Mouse (Mus musculus) forebrain, postnatal 0 days (tissue): ENCODE results near the gene Grk5. TPM values are rescaled to one million over a fixed set of nuclear protein-coding genes. Genes with fewer than 3 reads are reported as not detected.
A peak's percentile ranks its signal among the peaks of the same experiment; 100 is the strongest.

Experiments
- ATAC-seq: fragments of 200-750 bp; cut with Nextera tagmentation; 2 replicates; pipeline ENCODE4 v1.8.0; 2017; ENCODE audit warnings: mild to moderate bottlenecking, moderate library complexity
- DNase-seq: peaks from one replicate; pipeline ENCODE4 v3.0.0-alpha.2; 2015
- H3K27ac ChIP-seq: fragments of 300-500 bp; sonication (generic); 2 replicates; pipeline ENCODE4 v1.5.1; 2014; ENCODE audit warnings: low read depth, mild to moderate bottlenecking, antibody characterized with exemption, low read length, moderate library complexity, mixed read lengths
- H3K27me3 ChIP-seq: fragments of 300-500 bp; sonication (generic); 2 replicates; pipeline ENCODE4 v1.6.1; 2014; ENCODE audit warnings: mild to moderate bottlenecking, low read length, mixed read lengths; ENCODE audit not compliant: insufficient read depth
- H3K36me3 ChIP-seq: fragments of 300-500 bp; sonication (generic); 2 replicates; pipeline ENCODE4 v1.6.1; 2014; ENCODE audit warnings: mild to moderate bottlenecking, moderate library complexity; ENCODE audit not compliant: insufficient read depth
- H3K4me1 ChIP-seq: fragments of 300-500 bp; sonication (generic); 2 replicates; pipeline ENCODE4 v1.6.1; 2014; ENCODE audit warnings: antibody characterized with exemption; ENCODE audit not compliant: insufficient read depth
- H3K4me2 ChIP-seq: fragments of 300-500 bp; sonication (generic); 2 replicates; pipeline ENCODE4 v1.6.1; 2014; ENCODE audit warnings: low read depth, mild to moderate bottlenecking, moderate library complexity
- H3K4me3 ChIP-seq: fragments of 300-500 bp; sonication (generic); 2 replicates; pipeline ENCODE4 v1.5.1; 2014; ENCODE audit warnings: low read depth, low read length, mixed read lengths
- H3K9ac ChIP-seq: fragments of 300-500 bp; sonication (generic); 2 replicates; pipeline ENCODE4 v1.6.1; 2014; ENCODE audit warnings: mild to moderate bottlenecking
- H3K9me3 ChIP-seq: fragments of 300-500 bp; sonication (generic); 2 replicates; pipeline ENCODE4 v1.6.1; 2016; ENCODE audit warnings: low read length
- CTCF ChIP-seq: sonication (generic); IDR thresholded peaks from 2 replicates; pipeline ENCODE4 v1.5.1; 2016; ENCODE audit warnings: antibody characterized with exemption, control low read depth, low read depth
- WGBS: fragments of 180-500 bp; shearing (Covaris S2); extraction: QIAGEN DNeasy Blood & Tissue Kit; methylation state at CpG from one replicate; pipeline ENCODE4 v1.1.7; 2014; 5-methylcytosine and 5-hydroxymethylcytosine counted together
- polyA plus RNA-seq: library from polyadenylated mRNA; unstranded; fragments of >200 nt; fragmentation: Nextera tagmentation; extraction: Ambion mirVana; gene quantifications from 2 replicates; pipeline ENCODE4 v1.2.1, GENCODE M21; 2015
- total RNA-seq: library from RNA; depleted of rRNA; stranded (reverse); fragments of >200 nt; gene quantifications from 2 replicates; pipeline ENCODE4 v1.2.3, GENCODE M21; 2014; rRNA removed

Grk5 gene
- total and polyA plus RNA-seq, 2 experiments from 2014 or later, result 1.3 to 10.4 TPM

DNA sequence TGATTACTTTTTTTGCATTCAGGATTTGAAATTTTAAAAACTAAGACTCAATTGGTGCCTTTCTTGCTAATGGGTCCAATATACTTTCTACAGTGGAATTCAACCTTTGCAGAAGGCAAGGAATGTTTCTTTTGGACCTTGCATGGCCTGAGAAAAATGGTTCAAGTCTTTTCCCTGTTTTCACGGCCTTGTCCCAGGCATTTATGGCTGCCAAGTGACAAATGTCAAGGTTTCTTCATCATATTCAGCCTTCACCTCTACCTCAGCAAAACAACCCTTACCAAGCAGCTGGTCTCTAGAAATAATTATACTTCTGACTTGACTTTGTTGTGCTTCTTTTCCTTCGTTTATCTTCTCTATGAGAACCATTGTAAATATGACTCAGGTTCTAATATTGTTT is 207.2 kb downstream of the Grk5 start:
- ATAC-seq (no peak), DNase-seq (no peak)
- no peaks in the 10 kb centered on the region for H3K4me1 ChIP-seq
- no peak overlapping the region for H3K9ac ChIP-seq
- H3K4me3 ChIP-seq, result no peak overlapping the region
- H3K9me3 ChIP-seq, result no peaks in the 10 kb centered on the region
- WGBS, result 86% methylated on average over 2 of the region's 2 CpGs
- H3K27ac ChIP-seq, result no peak overlapping the region
- H3K36me3 ChIP-seq, result peaks cover 1% of the 10 kb centered on the region; the same call in 1 of the 2 replicates
- H3K27me3 ChIP-seq, result no peaks in the 10 kb centered on the region
- no peak overlapping the region for H3K4me2 ChIP-seq
- no peak for TF ChIP-seq CTCF

DNA sequence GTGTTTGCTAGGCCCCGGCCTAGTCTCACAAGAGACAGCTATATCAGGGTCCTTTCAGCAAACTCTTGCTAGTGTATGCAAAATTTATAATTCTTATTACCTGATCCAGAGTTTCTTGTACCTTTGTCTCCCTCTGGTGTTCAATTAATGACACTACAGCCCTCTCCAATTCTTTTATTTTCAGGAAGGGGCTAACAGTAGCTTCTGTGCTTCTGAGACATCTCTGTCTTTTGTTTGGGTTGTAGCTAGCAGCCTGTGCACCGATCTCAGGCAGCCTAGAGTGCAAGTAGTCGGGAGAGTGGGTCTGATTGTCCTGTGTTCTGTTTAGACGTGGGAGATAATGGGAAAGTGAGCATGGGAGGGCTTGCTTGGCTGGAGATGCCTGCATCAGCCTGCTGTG is 208.2 kb downstream of the Grk5 start:
- DNase-seq, result peak; percentile 56
- H3K27me3 ChIP-seq, result no peaks in the 10 kb centered on the region
- H3K4me3 ChIP-seq, result no peak overlapping the region
- no peaks in the 10 kb centered on the region for H3K9me3 ChIP-seq
- H3K4me2 ChIP-seq, result no peak overlapping the region
- no peak overlapping the region for H3K27ac ChIP-seq
- no peak for ATAC-seq
- H3K4me1 ChIP-seq, result no peaks in the 10 kb centered on the region
- WGBS, result 20% methylated on average over 4 of the region's 4 CpGs
- no peak overlapping the region for H3K9ac ChIP-seq
- peak; percentile 73 for TF ChIP-seq CTCF
- H3K36me3 ChIP-seq, result no peaks in the 10 kb centered on the region; the same call in 1 of the 2 replicates

DNA sequence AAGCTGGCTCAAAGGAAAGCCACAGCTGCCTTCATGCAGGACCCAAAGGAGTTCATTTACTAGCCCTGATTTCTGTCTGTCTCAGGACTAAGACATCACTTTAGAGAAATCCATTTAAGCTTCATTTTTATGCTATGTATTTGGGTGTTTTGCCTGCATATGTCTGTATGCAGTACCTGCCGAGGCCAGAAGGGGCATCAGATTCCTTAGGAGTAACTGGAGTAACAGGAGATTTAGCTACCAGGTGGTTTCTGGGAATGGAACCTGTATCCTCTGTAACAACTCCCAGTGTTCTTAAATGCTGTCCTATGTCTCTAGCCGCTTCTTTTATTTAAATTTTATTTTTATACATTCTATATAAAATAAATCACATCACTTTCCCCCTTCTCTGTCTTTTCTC is 220.6 kb downstream of the Grk5 start:
- Histone ChIP-seq H3K27me3 (no peaks in the 10 kb centered on the region), H3K36me3 (0 out of 2 replicates have a peak, but pooled peaks cover 2% of the 10 kb centered on the region), H3K4me2 (no peak overlapping the region), H3K4me1 (no peaks in the 10 kb centered on the region), H3K9me3 (0 out of 2 replicates have a peak, but pooled peaks cover 7% of the 10 kb centered on the region), H3K27ac (no peak overlapping the region), H3K4me3 (no peak overlapping the region), H3K9ac (no peak overlapping the region)
- DNase-seq (no peak), ATAC-seq (no peak)
- no peak for TF ChIP-seq CTCF
- WGBS, result 64% methylated on average over 2 of the region's 2 CpGs

DNA sequence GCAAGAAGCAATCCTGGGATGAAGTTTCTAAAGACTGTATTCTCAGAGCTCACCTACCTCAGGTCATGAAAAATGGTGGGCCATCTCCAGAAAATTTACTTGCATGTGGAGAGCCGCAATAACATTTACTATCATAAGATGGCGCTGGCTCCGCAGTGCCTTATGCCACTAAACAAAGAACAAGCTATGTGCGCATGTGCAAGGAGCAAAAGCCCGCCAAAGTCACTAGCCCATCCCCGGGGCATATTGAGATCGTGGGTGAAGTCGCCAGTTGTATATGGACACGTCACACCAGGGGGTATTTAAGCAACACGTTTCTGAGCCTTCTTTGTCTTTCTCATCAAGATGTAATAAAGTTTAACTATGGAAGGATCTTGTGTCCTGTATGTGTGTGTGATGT is 241.5 kb downstream of the Grk5 start:
- no peak for TF ChIP-seq CTCF
- Histone ChIP-seq H3K9me3 (no peaks in the 10 kb centered on the region), H3K4me3 (no peak overlapping the region), H3K27me3 (no peaks in the 10 kb centered on the region), H3K9ac (no peak overlapping the region), H3K36me3 (no peaks in the 10 kb centered on the region), H3K4me1 (no peaks in the 10 kb centered on the region), H3K27ac (no peak overlapping the region), H3K4me2 (no peak overlapping the region)
- DNase-seq (no peak), ATAC-seq (no peak)
- WGBS, result 91% methylated on average over 10 of the region's 10 CpGs

DNA sequence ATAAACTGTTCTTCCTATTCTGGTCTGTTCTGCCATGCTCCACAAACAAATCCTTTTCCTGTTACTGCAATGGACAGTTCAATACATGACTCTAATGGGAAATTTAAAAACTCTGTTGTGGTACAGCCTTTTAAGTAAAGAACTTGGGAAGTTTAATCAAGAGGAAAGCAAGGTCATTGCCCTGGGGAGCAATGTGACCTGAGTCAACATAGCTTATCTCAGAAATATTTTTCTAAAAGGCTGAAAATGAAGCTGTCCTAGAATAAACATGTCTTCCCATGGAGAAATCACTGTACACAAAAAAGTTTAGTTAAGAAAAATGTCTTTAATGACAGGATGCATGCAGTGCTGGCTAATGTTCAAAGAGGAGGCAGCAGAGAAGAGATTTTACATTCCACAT is 249.1 kb downstream of the Grk5 start:
- no peaks in the 10 kb centered on the region for H3K36me3 ChIP-seq
- H3K4me1 ChIP-seq, result 0 out of 2 replicates have a peak, but pooled peaks cover 2% of the 10 kb centered on the region
- no peak overlapping the region for H3K4me2 ChIP-seq
- no peak overlapping the region for H3K9ac ChIP-seq
- ATAC-seq, result no peak
- H3K9me3 ChIP-seq, result no peaks in the 10 kb centered on the region
- H3K4me3 ChIP-seq, result no peak overlapping the region
- no peak for TF ChIP-seq CTCF
- DNase-seq, result no peak
- no peaks in the 10 kb centered on the region for H3K27me3 ChIP-seq
- no peak overlapping the region for H3K27ac ChIP-seq

DNA sequence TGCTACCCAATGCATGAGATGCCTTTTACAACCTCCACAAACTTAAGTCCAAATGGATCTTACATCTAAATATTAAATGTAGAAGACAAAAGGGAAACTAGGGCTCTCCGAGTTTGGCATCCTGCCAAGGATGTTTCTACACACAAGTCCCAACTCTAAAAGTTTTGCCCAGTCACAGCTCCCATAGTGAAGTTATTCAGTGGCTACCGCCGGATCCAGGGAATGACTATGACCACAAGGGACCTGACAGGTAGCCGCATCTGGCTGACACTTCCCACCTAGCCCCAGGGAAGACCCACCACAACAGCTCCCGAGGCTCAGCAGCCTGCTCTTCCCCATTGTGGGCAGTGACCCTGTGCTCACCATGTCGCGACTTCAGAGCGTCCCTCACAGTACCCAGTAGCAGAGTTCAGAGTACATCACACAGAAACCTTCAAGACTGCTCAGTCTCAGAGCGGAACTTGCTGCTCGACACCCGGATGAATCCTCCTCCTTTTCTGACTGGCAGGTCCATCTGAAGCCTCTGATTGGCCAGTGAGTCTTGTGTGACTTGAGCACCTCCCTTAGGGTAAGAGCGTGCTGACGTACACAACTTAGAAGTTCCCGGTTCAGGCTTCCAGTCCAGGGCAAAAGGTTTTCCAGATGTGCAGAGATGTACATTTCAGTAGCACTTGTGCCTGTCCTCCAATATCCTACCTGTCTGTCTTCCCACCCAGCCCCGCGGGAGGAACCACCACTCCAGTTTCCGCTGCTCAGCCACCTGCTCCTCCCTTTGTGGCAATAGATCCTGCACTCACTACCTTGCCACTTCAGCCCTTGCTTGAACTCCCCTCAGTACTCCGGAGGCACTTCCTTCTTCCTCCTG is 251.0 kb downstream of the Grk5 start, which contains the start of gene Zfp950:
Gene Zfp950, minus strand, starts transcription at position 499 of the 865 bp plus-strand sequence.
- no peaks in the 10 kb centered on the region for H3K36me3 ChIP-seq
- WGBS, result under 1% methylated on average over 18 of the region's 18 CpGs
- peak within 1 kb of the TSS; percentile 64 for H3K4me3 ChIP-seq
- H3K4me1 ChIP-seq, result 0 out of 2 replicates have a peak, but pooled peaks cover 2% of the 10 kb centered on the region
- peak within 1 kb of the TSS; percentile 61 for H3K9ac ChIP-seq
- DNase-seq, result peak; percentile 87
- no peaks in the 10 kb centered on the region for H3K27me3 ChIP-seq
- no peaks in the 10 kb centered on the region for H3K9me3 ChIP-seq
- peak; percentile 100 for ATAC-seq
- TF ChIP-seq CTCF, result no peak
- H3K27ac ChIP-seq, result no peak within 1 kb of the TSS
- peak within 1 kb of the TSS; percentile 71 for H3K4me2 ChIP-seq

DNA sequence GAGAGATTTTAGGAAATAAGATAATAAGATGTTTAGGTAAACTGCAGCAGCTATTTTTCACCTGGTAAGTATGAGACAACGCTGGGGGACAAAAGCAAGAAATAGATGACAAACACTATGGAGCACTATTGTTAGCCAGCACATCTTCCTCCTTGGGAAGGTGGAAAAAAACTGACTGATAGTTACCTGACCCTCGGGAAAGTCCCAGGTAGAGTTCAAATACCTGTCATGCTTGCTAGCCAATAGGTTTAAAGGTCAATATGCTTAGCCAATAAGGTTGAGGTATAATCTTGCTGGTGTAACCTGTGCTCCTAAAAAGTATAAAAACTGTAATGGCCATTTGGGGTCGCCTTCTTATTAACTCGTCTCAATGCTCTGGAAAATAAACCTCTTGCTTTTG is 251.8 kb downstream of the Grk5 start:
- H3K9me3 ChIP-seq, result no peaks in the 10 kb centered on the region
- H3K4me2 ChIP-seq, result peak overlapping the region; percentile 71
- no peaks in the 10 kb centered on the region for H3K36me3 ChIP-seq
- H3K27ac ChIP-seq, result no peak overlapping the region
- TF ChIP-seq CTCF, result no peak
- no peaks in the 10 kb centered on the region for H3K27me3 ChIP-seq
- 0 out of 2 replicates have a peak, but pooled peaks cover 2% of the 10 kb centered on the region for H3K4me1 ChIP-seq
- 23% methylated on average over 4 of the region's 4 CpGs for WGBS
- DNase-seq, result no peak
- ATAC-seq, result no peak
- H3K4me3 ChIP-seq, result peak overlapping the region; percentile 64
- peak overlapping the region; percentile 48; the same call in 1 of the 2 replicates for H3K9ac ChIP-seq

Other genes starting within 250 kb of the Grk5 start
- gene Nanos1, start 133.8 kb upstream of the Grk5 start, total RNA-seq, result 31.2 and 39.8 TPM in 2 replicates
- gene Nanos1, start 133.8 kb upstream of the Grk5 start, polyA plus RNA-seq, result 13.8 and 16.5 TPM in 2 replicates
- 89.6 and 113 TPM in 2 replicates for gene Eif3a, start 99.1 kb upstream of the Grk5 start, total RNA-seq
- gene Eif3a, start 99.1 kb upstream of the Grk5 start, polyA plus RNA-seq, result 66.0 and 91.9 TPM in 2 replicates
- gene Fam45a, start 78.2 kb upstream of the Grk5 start, total RNA-seq, result 39.6 and 43.4 TPM in 2 replicates
- gene Fam45a, start 78.2 kb upstream of the Grk5 start, polyA plus RNA-seq, result 45.6 and 46.4 TPM in 2 replicates
- gene Sfxn4, start 28.3 kb upstream of the Grk5 start, total RNA-seq, result 5.5 and 7.6 TPM in 2 replicates
- 8.5 and 9.6 TPM in 2 replicates for gene Sfxn4, start 28.3 kb upstream of the Grk5 start, polyA plus RNA-seq
- gene Prdx3, start 15.2 kb upstream of the Grk5 start, total RNA-seq, result 86.4 and 99.3 TPM in 2 replicates
- gene Prdx3, start 15.2 kb upstream of the Grk5 start, polyA plus RNA-seq, result 107 and 109 TPM in 2 replicates